Mouse (Mus musculus) thymus, postnatal 14 days (tissue): ENCODE results near the gene Nnat.
A peak's percentile ranks its signal among the peaks of the same experiment; 100 is the strongest.
"Not testable (repeated sequence)": the region's sequence is repeated elsewhere in the genome, so short reads cannot be mapped to it uniquely, and the experiment has no call there.

Experiments
- DNase-seq: peaks from one replicate; pipeline ENCODE4 v3.0.0; 2021

Gene Nnat

GRCm38 (mm10) chr2:157552158-157552886, 7.6 kb upstream of the Nnat start:
- no peak for DNase-seq

DNA sequence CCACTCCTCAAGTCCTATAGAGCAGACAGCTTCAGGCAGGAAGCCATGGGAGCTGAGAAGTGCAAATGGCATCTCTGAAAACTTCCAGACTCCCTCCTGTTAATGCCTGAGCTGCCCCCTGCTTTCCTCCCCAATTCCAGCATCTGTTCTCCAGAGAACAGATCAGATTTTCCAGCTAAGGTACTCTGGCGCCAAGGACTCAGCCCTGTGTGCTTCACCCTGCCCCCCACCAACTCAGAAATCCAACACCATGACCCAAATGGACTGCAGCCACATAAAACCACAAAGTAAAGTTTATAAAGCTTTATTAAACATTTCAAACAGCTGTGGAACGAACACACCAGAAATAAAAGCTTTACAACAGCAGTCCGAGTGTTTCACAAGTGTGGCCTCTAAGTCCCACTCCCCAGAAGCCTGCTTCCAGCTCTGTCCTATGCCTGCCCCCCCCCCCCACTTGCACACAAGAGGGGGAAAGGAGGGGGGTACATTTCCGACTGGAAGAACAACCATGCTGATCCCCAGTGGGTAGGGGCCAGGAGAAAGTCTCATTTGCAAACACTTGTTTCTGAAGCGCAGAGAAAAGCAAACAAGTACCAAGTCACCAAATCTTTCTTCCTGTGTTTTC, 3.7 kb upstream of the Nnat start:
- no peak for DNase-seq

DNA sequence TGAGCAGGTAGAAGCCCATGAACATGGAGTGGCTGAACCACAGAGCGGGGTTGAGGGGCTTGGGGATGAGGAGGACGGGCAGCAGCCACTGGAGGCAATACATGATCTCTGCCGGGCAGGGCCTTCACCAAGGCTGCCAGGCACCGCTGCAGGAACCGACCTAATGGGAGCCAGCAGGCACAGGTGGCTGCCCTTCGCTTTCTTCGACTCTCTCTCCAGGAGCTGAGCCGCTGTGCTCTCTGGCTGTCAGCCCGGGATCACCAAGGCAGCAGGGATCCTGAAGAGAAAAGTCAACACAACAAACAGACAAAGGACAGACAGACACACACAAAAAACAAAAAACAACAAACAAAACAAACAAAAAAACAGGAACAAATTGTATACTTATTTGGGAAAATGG, 1.8 kb upstream of the Nnat start:
- DNase-seq: no peak

GRCm38 (mm10) chr2:157558520-157558919, 1.4 kb upstream of the Nnat start:
- DNase-seq: no peak

DNA sequence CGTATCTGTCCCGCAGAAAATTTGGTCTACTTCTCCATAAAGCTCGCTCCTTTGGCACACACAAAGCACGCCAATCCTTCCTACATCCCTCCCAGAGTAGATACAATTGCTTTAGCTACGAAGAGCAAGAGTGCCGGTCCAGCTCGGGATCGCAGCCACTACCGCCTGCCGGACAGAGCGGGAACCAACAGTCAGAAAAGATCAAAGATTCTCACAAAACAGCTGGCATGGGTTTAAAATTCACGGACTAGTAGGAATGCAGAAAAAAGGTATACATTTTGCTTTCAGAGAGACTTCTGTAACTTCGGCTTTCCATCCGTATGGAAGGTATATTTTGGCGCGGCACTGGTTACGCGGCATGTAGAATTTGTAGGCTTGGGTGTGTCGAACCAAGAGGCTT, 438 bp upstream of the Nnat start:
- DNase-seq: no peak

- no peak for DNase-seq
Observed at GRCm38 (mm10) chr2:157560302-157560701, 424 bp downstream of the Nnat start.

DNA sequence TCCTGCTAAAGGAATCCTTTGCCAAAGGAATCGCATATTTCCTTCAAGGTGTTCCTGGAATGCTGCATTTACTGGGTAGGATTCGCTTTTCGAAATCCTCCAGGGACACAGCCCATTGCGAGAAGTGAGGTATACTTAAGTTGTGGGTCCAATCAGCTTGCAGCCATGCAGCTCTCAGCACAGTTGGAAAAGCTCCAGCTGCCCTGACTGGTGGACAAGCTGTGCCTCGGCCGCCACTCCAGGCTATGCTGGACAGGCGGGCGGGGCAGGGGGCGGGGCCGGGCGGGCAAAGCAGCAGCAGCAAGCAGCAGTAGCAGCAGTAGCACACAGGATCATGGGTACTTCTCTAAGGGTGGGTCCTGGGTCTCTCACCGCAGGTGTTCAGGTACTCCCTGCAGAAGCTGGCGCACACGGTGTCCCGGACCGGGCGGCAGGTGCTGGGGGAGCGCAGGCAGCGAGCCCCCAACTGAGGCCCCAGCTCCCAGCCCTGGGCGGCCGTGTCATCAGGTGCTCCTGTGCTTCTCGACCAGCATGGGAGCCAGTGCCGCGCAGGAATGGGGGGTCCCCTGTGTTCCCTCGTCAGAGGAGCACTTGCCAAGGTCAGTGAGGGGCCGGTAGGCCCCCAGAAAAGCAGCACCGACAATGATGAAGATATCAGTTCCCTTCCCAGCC, 1.4 kb downstream of the Nnat start:
- no peak for DNase-seq

DNA sequence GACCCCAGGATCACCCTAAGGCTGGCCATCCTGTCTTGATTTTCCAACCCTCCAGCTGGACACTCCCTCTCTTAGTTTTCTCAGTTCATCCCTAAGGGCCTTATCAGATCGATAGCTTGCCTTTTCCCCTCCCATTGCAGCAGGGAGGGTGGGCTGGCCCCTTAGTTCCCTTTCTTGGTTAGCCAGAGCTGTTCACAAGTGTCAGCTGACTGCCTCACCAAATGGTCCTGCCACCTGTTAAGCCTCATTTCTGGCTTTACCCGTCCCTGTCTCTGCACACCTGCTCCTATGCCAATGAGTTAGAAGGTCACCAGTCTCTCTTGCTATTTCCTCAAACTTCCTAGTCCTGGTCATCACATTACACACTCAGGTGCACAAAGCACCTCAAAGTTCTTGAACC, 3.2 kb downstream of the Nnat start:
- DNase-seq: no peak

DNA sequence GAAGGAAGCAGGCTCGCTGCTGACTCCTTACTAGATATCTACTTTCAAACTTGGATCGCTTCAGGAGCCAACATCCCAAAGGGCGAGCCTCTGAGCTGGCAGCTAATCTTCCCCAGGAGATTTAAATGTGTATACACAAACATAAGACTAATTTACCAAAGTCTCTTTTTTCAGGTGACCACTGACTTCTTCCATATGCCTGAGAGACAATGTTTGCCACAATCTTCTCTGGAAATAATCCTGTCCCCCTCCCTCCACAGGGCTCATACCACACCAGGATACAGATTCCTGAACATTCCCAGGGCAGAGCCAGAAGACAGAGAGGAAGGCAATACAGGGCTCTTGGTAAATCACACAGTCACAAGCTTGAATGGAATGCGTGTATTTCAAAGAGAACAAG, 4.8 kb downstream of the Nnat start:
- DNase-seq: no peak

DNA sequence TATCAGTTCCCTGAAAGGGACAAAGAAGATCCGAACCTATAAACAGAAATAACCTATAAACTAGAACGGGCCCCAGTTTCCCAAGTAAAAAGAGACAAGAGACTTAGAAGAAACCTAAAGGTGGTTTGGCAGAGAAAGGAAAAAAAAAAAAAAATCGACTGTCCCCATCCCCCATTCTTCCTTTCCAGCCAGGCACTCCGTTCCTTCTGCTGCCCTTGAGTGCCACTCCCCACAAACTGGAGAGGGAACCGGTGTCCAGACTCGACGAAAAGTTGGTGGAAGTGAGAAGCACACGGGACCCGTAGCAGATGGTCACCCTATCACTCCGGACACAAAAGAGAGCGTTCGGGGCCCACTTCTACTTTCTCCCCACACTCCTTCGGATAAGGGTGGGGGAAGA, 5.6 kb downstream of the Nnat start:
- DNase-seq: no peak

DNA sequence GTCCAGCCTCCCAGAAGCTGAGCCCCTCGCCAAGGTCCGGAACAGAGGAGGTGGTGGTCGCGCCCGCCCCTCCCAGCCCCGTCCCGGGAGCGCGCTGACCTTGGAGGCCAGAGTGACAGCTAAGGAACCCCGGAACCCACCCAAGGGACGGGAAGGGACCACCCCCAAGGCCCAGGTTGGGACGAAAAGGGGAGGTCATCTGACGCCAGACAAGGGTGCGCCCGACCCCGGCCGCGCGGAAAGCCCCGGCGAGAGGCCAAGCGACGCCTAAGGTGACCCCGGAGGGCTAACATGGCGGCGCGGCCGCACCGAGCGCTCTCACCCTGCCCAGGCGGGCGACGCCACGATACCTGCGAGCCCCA, 6.0 kb downstream of the Nnat start:
- no peak for DNase-seq

- DNase-seq: peak; percentile 87
Observed at GRCm38 (mm10) chr2:157566260-157566952, 6.5 kb downstream of the Nnat start.

DNA sequence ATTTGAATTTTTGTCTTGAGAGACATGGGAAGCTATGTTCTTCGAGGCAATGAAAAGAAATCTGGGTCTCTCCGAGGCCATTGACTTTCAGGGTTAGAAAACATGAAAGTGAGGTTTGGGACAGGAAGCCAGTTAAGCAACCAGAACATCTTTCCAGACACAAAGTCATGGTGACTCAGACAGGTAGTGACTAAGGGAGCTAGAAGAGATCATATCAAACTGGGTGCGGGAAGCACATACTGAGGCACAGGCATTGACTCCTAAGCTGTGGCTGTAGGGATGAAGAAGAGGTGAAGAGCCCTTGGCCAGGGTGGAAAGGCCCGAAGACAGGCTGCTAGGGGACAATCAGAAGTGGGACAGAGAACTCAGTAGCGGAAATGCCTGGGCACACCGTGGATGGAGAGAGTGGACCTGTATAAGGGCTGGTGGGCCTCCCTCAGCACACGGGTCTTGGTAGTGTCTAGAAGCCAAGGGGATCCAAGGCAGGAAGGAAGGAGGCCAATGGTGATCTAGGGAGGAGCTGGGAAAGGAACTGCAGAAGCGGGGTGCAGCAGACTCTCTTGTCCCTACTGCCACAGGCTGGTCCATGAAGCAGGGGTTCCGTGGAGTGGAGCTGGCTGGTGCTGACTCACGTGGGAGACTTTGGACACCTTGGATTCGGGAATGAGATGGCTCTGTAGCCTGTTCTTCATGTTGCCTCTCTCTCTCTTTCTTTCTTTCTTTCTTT, 7.5 kb downstream of the Nnat start:
- no peak for DNase-seq

DNA sequence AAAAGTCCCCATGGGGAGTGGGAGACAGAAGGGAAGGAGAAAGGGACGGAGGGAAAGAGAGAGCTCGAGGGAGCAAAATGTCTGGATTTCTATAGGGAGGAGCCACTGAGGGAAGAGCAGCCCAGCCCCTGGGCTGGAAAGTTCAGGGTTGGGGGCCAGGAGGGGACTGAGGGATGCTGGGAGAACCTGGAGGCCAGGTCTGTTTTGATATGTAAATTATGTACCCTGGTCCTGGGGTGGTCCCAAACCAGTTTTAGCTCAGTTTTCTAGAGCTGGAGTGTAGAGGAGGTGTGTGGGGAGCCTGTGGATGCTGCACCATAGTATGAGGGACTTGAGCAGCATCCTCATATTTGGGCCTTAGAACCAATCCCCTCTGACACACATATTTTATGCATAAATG, 9.0 kb downstream of the Nnat start:
- DNase-seq: no peak

DNA sequence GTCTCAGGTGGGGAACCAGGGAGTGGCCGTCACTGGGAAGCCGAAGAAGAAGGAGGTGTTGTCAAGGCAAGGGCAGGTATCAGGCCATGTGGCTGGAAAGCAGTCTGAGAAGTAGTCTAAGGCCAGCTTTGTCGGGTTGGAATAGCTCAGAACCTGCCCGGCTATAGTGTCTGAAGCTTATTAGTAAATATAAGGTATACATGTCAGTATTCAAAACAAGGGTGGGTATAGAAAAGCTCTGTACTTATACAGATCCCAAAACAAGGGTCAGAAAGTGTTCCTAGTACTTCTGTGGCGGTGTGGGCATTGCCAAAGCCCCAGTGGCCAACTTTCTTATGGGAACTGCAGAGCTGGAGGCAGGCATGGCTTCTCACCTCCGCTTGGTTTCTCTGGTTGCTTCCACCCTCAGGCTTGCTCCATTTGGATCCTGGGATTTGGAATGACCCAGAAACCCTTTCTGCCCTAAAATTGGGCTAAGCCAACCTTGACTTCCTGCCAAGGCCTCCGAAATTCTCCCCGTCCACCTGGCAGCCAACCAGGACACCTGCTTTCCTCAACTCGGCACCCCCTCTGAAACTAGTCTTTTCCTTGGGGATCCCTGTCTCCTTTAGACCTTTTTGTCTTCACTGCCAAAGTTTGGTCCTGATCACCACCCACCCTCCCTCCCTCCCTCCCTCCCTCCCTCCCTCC, 10.1 kb downstream of the Nnat start:
- DNase-seq: no peak

DNA sequence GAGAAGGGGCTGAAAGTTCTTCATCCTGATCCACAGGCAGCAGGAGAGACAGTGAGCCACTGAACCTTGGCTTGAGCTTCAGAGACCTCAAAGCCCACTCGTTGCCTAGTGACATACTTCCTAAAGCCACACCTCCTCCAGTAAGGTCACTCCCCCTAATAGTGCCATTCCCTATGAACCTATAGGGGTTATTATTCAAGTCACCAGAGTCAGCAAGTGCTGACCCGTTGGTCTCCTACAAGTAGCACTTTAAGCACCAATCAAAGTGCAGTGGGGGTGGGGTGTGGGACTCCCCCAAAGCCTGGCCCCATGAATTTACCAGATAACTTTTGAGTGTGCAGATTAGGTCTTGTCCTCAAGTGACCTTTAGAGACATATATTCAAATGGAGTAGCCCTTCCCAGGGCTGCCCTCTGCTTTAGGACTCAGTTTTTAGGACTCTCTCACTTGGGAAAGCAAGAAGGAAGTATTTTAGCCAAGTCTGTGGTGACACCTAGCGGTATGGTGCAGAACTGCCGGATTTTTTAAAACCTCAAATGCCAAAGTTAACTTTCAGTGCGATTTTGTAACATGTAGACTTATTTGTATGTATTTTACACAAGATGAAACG, 11.4 kb downstream of the Nnat start, which contains the start of gene Blcap:
Gene Blcap (minus strand): TSS at position 51 of the 609 bp plus-strand sequence.
- peak; percentile 34 for DNase-seq

GRCm38 (mm10) chr2:157572786-157573185, 12.9 kb downstream of the Nnat start:
- no peak for DNase-seq

- DNase-seq: not testable (repeated sequence)
Observed at GRCm38 (mm10) chr2:157585351-157585750, 25.5 kb downstream of the Nnat start.

GRCm38 (mm10) chr2:157596876-157597566, 37.1 kb downstream of the Nnat start:
- DNase-seq: no peak

- DNase-seq: no peak
Observed at GRCm38 (mm10) chr2:157601435-157601839, 41.6 kb downstream of the Nnat start.

GRCm38 (mm10) chr2:157605025-157605675, 45.3 kb downstream of the Nnat start:
- DNase-seq: peak; percentile 87
